Mouse (Mus musculus) midbrain, embryonic 15.5 days (tissue): ENCODE measurements around the gene Fgd2. TPM values are rescaled to one million over a fixed set of nuclear protein-coding genes. Genes with fewer than 3 reads are reported as not detected.
A peak's percentile ranks its signal among the peaks of the same experiment; 100 is the strongest.

ENCODE experiments used
- ATAC-seq: fragments of 200-750 bp; cut with Nextera tagmentation; replicated peaks from 2 replicates; pipeline ENCODE4 v1.8.0; 2017; ENCODE audit warnings: moderate TSS enrichment
- H3K27ac ChIP-seq: fragments of 300-500 bp; sonication (generic); 2 replicates; pipeline ENCODE4 v1.5.1; 2015; ENCODE audit warnings: mild to moderate bottlenecking, inconsistent platforms
- H3K27me3 ChIP-seq: fragments of 300-500 bp; sonication (generic); replicated peaks from 2 replicates; pipeline ENCODE4 v1.6.1; 2015; ENCODE audit warnings: inconsistent platforms
- H3K36me3 ChIP-seq: fragments of 300-500 bp; sonication (generic); replicated peaks from 2 replicates; pipeline ENCODE4 v1.6.1; 2015; ENCODE audit warnings: inconsistent platforms
- H3K4me1 ChIP-seq: fragments of 300-500 bp; sonication (generic); 2 replicates; pipeline ENCODE4 v1.6.1; 2015; ENCODE audit warnings: inconsistent platforms
- H3K4me2 ChIP-seq: fragments of 300-500 bp; sonication (generic); 2 replicates; pipeline ENCODE4 v1.6.1; 2015; ENCODE audit warnings: inconsistent platforms, mild to moderate bottlenecking, moderate library complexity
- H3K4me3 ChIP-seq: fragments of 300-500 bp; sonication (generic); 2 replicates; pipeline ENCODE4 v1.5.1; 2015; ENCODE audit warnings: mild to moderate bottlenecking, inconsistent platforms
- H3K9ac ChIP-seq: fragments of 300-500 bp; sonication (generic); 2 replicates; pipeline ENCODE4 v1.6.1; 2015; ENCODE audit warnings: mild to moderate bottlenecking, inconsistent platforms
- H3K9me3 ChIP-seq: fragments of 300-500 bp; sonication (generic); 2 replicates; pipeline ENCODE4 v1.6.1; 2016; ENCODE audit warnings: inconsistent platforms
- WGBS: fragments of 180-500 bp; shearing (Covaris S2); methylation state at CpG from one replicate; pipeline ENCODE4 v1.1.7; 2015; ENCODE audit warnings: mixed read lengths; 5-methylcytosine and 5-hydroxymethylcytosine counted together
- polyA plus RNA-seq: library from polyadenylated mRNA; unstranded; fragments of >200 nt; fragmentation: Nextera tagmentation; extraction: Ambion mirVana; gene quantifications from 2 replicates; pipeline ENCODE4 v1.2.1, GENCODE M21; 2015

The Fgd2 gene
- polyA plus RNA-seq, 1 experiment from 2014 or later: 7.5 TPM

DNA sequence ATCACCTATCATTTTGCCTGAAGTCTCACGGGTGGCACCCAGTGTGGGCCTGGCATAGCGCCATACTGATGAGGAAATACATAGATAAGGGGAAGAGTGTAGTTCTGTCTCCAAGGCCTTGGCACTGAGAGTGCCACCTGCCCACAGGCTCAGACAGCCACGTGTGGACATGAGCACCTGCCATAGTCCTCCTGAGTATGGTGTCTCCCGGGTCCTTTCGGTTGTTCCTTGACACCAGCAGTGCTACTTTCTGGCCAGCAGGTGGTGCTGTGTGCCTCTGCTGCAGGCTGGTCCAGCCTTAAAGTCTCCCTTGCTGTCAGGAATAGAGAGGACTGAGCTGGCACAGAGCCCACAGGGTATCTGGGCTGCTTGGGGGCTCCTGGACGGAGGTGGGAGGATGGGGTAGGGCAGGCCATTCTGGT, 36.1 kb downstream of the Fgd2 start:
- Histone ChIP-seq H3K9me3 (no peaks in the 10 kb centered on the region), H3K27ac (no peak overlapping the region), H3K4me3 (no peak overlapping the region), H3K4me2 (peak overlapping the region; percentile 20; the same call in 1 of the 2 replicates), H3K36me3 (no peaks in the 10 kb centered on the region), H3K9ac (no peak overlapping the region), H3K4me1 (peaks cover 17% of the 10 kb centered on the region), H3K27me3 (no peaks in the 10 kb centered on the region)
- ATAC-seq: peak; percentile 75
- 17% methylated on average over 6 of the region's 6 CpGs for whole genome bisulfite sequencing

DNA sequence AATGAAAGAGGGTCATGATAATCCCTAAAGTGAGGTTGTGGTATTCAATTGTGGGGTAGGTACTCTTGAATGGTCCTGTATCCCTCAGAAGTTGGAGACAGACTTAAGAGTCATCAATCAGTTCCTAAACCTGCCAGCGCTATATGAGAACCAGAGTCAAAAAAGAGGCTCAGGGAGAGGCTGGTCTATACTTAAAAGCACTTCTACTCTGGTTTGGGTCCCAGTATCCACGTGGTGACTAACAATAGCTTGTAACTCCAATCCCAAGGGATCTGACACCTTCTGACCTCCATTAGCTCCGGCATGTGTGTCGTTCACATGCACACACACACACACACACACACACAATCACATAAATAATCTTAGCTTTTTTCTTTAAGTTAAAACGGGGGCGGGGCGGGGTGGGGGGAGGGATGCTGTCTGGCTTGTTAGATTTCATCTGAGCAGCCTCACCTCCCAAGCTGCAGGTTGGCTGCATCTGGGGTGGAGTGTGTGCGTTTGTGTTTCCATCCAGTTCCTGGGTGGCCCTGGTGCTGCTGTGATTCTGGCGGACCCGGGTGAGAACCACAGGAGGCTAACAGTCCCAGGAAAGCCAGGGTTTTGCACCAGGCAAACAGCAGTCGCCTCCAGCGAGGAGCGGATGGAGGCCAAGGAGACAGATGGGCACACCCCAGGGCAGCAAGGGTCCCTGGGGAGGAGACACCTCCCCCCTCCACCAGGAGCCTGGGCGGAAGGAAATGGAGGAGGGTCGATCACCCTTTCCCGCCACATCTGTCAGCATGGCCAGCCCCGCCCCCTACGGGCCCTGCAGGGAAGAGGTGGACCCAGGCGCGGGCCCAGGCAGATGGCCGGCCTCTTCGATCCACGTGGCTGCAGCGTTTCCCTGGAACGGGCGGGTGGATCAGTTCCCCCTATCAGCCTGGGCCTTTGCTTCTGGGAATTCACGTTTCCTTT, 37.0 kb downstream of the Fgd2 start:
- H3K27ac ChIP-seq: no peak overlapping the region
- 2% methylated on average over 26 of the region's 27 CpGs for WGBS
- peak; percentile 55 for ATAC-seq

DNA sequence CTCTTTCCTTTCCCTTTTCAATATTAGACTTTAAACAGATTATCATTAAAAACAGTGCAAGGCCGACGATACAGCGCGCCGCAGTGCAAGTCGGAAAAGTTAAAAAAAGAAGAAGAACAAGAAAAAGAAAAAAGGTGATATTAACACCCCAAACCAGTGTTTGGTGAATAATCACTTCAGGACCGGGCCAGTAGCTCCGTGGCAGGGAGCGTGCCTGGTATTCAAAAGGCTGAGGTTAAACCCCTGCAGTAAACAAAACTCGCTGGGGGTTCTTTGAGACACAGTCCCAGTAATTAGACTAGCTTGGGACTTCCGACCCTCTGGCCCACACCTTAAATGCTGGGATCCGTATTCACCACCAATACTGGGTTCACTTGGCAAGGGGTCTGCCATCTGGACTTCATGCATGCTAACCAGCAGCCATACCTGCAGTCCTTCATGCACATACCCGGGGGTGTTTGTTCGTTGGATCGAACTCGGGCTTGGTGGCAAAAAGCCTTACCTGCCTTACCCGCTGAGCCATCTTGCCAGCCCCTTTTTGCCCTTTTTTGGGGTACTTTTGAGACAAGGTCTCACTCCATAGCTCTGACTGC, 37.8 kb downstream of the Fgd2 start:
- Histone ChIP-seq H3K9ac (no peak overlapping the region; the same call in 1 of the 2 replicates), H3K27me3 (no peaks in the 10 kb centered on the region), H3K9me3 (no peaks in the 10 kb centered on the region), H3K4me3 (peak overlapping the region; percentile 25; the same call in 1 of the 2 replicates), H3K4me1 (peaks cover 17% of the 10 kb centered on the region), H3K27ac (no peak overlapping the region), H3K4me2 (peak overlapping the region; percentile 50), H3K36me3 (no peaks in the 10 kb centered on the region)
- no peak for ATAC-seq
- WGBS: 16% methylated on average over 17 of the region's 17 CpGs

More for the DNA sequence above, 37.0 kb downstream of the Fgd2 start:
- Histone ChIP-seq H3K4me3 (peak overlapping the region; percentile 25), H3K27me3 (no peaks in the 10 kb centered on the region), H3K9ac (peak overlapping the region; percentile 17; the same call in 1 of the 2 replicates), H3K4me2 (peak overlapping the region; percentile 50), H3K36me3 (no peaks in the 10 kb centered on the region), H3K9me3 (no peaks in the 10 kb centered on the region), H3K4me1 (peaks cover 17% of the 10 kb centered on the region)

DNA sequence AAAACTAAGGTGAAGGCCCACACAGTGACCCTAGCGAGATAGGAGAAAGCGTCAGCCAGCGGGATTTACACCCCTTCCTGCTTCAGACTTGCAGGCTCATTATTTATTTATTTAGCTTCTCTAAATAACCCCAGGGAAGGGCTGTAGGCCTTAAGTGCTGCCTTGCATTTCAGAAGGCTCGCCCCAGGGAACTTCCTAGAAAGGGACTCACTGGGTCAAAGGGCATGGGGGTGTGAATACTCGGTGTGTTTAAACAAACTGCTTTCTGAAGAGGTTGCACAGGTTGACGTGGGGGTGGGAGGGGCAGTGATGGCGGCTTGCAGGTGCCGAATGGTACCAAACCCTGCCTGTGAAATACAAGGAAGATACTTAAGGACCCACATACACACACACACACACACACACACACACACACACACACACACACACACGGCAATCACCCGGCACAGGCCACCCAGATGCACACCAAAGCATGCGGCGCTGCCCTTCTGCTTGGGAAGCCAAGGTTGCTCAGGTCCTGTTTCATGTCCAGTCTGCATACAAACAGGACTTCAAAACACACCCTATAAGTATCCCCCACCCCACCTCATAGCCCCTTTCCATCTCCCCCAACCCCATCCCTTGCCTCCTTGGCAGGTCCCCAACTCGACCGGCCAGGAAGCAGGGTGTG, 38.7 kb downstream of the Fgd2 start:
- Histone ChIP-seq H3K4me1 (peaks cover 17% of the 10 kb centered on the region), H3K27ac (no peak overlapping the region), H3K4me3 (no peak overlapping the region), H3K4me2 (no peak overlapping the region), H3K36me3 (no peaks in the 10 kb centered on the region), H3K9me3 (no peaks in the 10 kb centered on the region), H3K27me3 (no peaks in the 10 kb centered on the region), H3K9ac (no peak overlapping the region)
- ATAC-seq: no peak
- WGBS: 52% methylated on average over 14 of the region's 14 CpGs

DNA sequence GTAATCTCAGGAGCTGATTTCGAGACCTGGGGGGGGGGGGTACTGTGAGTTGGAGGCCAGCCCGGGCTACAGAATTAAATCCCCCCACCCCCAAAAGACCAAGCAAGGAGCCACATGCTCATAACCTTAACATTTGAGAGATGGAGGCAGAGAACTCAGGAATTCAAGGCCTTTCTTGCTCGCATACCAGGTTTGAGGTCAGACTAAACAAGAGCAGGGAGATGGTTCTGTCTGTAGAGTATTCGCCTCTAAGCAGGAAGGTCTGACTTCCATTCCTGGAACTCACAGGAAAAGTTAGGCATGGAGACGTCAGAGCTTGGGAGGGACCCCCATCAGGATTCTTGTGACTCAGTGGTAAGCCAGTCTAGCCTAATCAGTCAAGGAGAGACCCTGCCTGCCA, 39.3 kb downstream of the Fgd2 start:
- Histone ChIP-seq H3K36me3 (no peaks in the 10 kb centered on the region), H3K27me3 (no peaks in the 10 kb centered on the region), H3K9ac (no peak overlapping the region), H3K4me1 (peaks cover 17% of the 10 kb centered on the region), H3K4me3 (no peak overlapping the region), H3K9me3 (no peaks in the 10 kb centered on the region), H3K4me2 (no peak overlapping the region), H3K27ac (no peak overlapping the region)
- WGBS: 67% methylated on average over 5 of the region's 5 CpGs
- ATAC-seq: no peak

DNA sequence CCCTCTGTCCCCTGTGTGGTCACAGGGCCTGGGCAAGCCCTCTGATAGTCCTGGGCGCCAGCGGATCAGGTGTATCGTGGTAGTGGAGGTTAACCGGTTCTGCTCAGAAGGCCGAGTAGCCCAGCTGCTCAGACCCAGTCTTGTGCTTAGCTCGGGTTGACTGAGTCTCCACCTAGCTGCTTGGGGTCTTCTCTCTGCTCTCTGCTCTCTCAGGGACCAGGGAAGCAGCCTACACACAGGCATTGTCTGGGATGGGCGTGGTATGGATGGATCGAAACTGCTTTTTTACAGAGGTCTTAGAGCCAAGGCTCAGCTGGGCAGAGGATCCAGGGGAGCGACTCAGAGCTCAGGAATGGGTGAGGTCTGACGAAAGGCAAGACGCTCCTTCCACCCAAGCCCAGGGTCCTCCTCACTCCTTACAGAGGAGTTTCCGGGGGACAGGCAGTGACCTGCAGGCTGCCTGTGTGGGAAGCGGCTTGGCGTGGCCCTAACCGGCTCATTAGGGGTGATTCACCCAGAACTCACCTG, 41.1 kb downstream of the Fgd2 start:
- Histone ChIP-seq H3K27ac (no peak overlapping the region), H3K9me3 (no peaks in the 10 kb centered on the region), H3K4me3 (no peak overlapping the region), H3K27me3 (no peaks in the 10 kb centered on the region), H3K9ac (no peak overlapping the region), H3K4me1 (peaks cover 17% of the 10 kb centered on the region), H3K4me2 (no peak overlapping the region), H3K36me3 (no peaks in the 10 kb centered on the region)
- 62% methylated on average over 15 of the region's 15 CpGs for WGBS
- ATAC-seq: no peak

DNA sequence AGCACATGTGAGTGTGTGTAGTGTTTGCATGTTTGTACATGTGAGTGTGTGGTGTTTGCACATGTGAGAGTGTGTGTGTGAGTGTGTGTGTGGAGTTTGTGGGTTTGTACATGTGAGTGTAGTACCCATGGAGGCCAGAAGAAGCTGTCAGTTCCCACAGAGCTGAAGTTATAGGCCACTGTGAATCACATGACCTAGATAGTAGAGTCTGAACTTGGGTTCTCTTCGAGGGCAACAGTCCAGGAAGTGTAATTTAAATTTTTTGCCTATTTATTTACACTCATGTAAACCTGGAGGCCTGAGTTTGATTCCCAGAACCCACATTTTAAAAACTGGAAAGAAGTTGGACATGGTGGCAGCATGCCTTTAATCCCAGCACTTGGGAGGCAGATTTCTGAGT, 42.5 kb downstream of the Fgd2 start:
- Histone ChIP-seq H3K4me3 (no peak overlapping the region), H3K4me1 (peaks cover 6% of the 10 kb centered on the region), H3K9ac (no peak overlapping the region), H3K36me3 (no peaks in the 10 kb centered on the region), H3K4me2 (no peak overlapping the region), H3K9me3 (no peaks in the 10 kb centered on the region), H3K27me3 (no peaks in the 10 kb centered on the region), H3K27ac (no peak overlapping the region)
- no peak for ATAC-seq
- 70% methylated on average over 1 of the region's 1 CpGs for WGBS

DNA sequence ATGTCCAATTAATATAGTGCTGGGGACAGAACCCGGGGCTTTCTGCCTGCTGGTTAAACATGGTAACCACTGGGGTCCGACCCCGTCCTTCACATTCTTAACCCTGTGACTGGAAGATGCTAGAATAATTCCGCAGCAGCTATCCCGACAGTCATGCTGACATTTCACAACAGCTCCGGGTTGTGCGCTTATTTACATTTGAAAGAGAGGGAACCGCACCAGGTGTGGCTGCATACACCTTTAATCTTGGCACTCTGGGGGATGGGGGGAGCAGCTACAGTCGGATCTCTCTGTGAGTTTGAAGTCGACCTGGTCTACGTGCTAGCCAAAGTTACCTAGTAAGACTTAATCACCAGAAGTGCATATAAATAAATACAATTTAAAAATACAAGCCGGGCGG, 44.8 kb downstream of the Fgd2 start:
- H3K36me3 ChIP-seq: no peaks in the 10 kb centered on the region
- no peak overlapping the region for H3K9ac ChIP-seq
- H3K4me2 ChIP-seq: no peak overlapping the region
- H3K4me3 ChIP-seq: no peak overlapping the region
- H3K9me3 ChIP-seq: no peaks in the 10 kb centered on the region
- H3K27ac ChIP-seq: no peak overlapping the region
- no peaks in the 10 kb centered on the region for H3K4me1 ChIP-seq
- no peak for ATAC-seq
- H3K27me3 ChIP-seq: no peaks in the 10 kb centered on the region
- WGBS: 45% methylated on average over 13 of the region's 13 CpGs

DNA sequence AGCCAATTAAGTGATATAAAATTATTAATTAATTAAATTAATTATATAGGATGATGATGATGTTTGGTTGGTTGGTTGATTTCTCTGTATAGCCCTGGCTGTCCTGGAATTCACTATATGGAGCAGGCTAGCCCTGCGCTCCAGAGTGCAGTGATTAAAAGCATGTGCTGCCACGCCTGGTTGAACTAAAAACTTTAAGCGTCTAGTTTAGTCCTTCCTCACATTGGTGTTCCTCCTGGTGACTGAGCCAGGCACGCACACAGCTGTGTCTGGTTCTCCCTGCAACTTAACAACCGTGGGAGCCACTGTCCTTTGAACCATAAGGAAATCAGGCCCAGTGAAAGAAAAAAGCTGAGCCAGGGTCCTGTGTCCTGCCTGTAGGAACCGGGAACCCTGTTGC, 45.4 kb downstream of the Fgd2 start:
- Histone ChIP-seq H3K27me3 (no peaks in the 10 kb centered on the region), H3K4me3 (no peak overlapping the region), H3K4me2 (no peak overlapping the region), H3K4me1 (no peaks in the 10 kb centered on the region), H3K27ac (no peak overlapping the region), H3K36me3 (no peaks in the 10 kb centered on the region), H3K9ac (no peak overlapping the region), H3K9me3 (no peaks in the 10 kb centered on the region)
- 50% methylated on average over 6 of the region's 6 CpGs for WGBS
- no peak for ATAC-seq

DNA sequence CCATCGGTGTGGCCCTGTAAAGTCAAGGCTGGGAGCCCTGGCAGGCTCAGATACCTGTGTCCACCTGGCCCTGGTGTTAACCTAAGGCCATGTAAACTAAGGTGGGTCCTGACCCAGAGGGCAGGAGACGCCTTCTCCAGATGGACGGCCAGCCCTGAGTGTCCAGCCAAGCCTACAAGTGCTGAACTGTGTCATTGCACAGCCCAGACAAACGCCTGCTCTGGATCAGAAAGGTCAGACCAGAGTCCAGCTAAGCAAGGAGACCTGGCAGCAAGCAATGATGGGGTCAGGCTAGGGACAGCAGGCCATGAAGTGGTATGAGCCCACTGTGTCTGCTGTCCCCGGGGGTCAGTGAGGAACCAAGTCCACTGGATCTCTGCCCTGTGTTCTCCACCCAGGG, 46.7 kb downstream of the Fgd2 start:
- no peak for ATAC-seq

DNA sequence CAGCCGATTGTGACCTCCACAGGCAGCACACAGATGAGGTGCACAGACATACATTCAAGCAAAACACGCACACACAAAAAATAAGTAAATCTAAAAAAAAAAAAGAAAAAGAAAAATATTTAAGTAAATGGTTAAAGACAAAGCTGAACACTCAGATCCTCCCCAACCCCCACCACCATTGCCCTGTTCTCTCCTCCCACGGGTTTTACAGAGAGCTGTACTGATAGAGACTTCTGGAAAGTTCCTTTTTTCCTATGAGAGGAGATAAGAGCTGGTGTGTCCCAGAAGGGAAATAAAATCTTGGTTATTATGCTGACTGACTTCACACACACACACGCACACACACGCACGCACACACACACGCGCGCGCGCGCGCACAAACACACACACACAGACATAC, 47.6 kb downstream of the Fgd2 start:
- 95% methylated on average over 13 of the region's 13 CpGs for WGBS

More for the DNA sequence above, 46.7 kb downstream of the Fgd2 start:
- Histone ChIP-seq H3K4me3 (no peak overlapping the region), H3K27me3 (no peaks in the 10 kb centered on the region), H3K4me2 (no peak overlapping the region), H3K9ac (no peak overlapping the region), H3K4me1 (no peaks in the 10 kb centered on the region), H3K36me3 (no peaks in the 10 kb centered on the region), H3K27ac (no peak overlapping the region), H3K9me3 (no peaks in the 10 kb centered on the region)
- 89% methylated on average over 5 of the region's 5 CpGs for WGBS

DNA sequence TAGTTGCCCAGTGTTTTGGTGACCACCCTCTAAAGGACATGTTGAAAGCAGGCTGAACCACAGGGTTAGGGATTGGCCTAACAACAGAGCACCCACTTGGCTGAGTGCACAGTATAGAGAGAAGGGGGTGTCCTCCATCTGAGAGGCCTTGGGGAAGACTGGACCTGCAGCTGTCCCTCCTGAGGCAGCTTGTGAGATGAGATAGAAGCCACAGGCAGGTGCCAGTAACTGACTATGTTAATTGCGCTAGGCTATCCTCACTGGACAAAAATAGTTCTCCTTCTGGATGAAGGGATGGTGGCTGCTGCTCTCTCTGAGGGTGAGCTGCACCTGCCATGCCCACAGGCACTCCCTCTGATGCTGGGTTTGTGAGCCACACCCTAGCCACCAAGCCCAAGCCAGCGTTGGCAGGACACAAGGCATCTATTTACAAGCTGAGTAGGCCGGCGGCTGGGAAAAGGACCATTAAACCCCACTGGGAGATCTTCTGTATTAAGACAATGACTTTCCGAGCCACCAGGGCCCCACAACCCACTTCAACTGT, 49.2 kb downstream of the Fgd2 start:
- no peaks in the 10 kb centered on the region for H3K36me3 ChIP-seq
- no peak for ATAC-seq

More for the DNA sequence above, 47.6 kb downstream of the Fgd2 start:
- no peaks in the 10 kb centered on the region for H3K4me1 ChIP-seq
- no peaks in the 10 kb centered on the region for H3K36me3 ChIP-seq
- no peaks in the 10 kb centered on the region for H3K27me3 ChIP-seq
- H3K9ac ChIP-seq: no peak overlapping the region
- H3K4me3 ChIP-seq: no peak overlapping the region
- H3K27ac ChIP-seq: no peak overlapping the region
- no peaks in the 10 kb centered on the region for H3K9me3 ChIP-seq
- no peak overlapping the region for H3K4me2 ChIP-seq
- no peak for ATAC-seq

More for the DNA sequence above, 49.2 kb downstream of the Fgd2 start:
- no peak overlapping the region for H3K4me2 ChIP-seq
- H3K4me1 ChIP-seq: no peaks in the 10 kb centered on the region
- WGBS: 75% methylated on average over 5 of the region's 5 CpGs
- no peaks in the 10 kb centered on the region for H3K27me3 ChIP-seq
- no peak overlapping the region for H3K4me3 ChIP-seq
- H3K9ac ChIP-seq: no peak overlapping the region
- H3K9me3 ChIP-seq: no peaks in the 10 kb centered on the region
- H3K27ac ChIP-seq: no peak overlapping the region
